In the genomic region with DNA sequence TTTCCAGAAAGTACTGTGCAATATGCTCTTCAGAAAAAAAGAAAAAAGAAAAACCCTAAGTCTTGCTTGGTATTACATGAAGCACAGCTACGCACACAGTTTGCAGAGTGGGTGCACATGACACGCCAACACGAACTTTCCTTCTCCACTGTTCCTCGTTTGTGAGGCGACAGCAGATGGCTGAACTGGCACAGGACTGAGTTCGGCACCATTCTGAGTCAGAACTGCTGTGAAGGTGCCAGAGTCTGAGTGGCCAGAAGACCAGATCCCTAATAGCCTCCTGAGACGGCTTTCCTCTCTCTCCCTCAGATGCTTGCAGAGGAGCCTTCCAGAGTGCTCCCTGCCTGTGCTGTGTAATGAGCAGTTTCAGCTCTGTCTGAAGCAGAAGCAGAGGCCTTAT, we compare ENCODE assay signal across 12 mouse cellular contexts.
DNase-seq lines count a peak whose midpoint lies in the region; ATAC-seq and TF ChIP-seq lines count a peak whose summit lies in the region.
"Had no signal": no experiment of that assay in that cellular context is flagged by ENCODE, and none has a peak within 500 bp of the region (broad histone marks: within the 10 kb centered on the region; RNA-seq: fewer than 3 reads in every experiment).

No protein-coding gene starts in this region.

- no peak for TF ChIP-seq CTCF in heart, adult 2 months (IDR thresholded peaks at IDR 0.05)

- no peak overlapping the region for H3K4me2 ChIP-seq in heart, embryonic 11.5 days
- no peak overlapping the region for H3K4me2 ChIP-seq in intestine, embryonic 16.5 days (ENCODE audit: low read depth, low read length)
- H3K4me2 ChIP-seq: liver, embryonic 15.5 days had no signal

- peaks cover 1% of the 10 kb centered on the region for H3K4me1 ChIP-seq in heart, adult 2 months (ENCODE audit: control insufficient read depth, insufficient read depth, low read length)
- no peaks in the 10 kb centered on the region for H3K4me1 ChIP-seq in heart, embryonic 11.5 days (ENCODE audit: control insufficient read depth, insufficient read depth, low read length)
- H3K4me1 ChIP-seq in intestine, embryonic 16.5 days (ENCODE audit: control insufficient read depth, insufficient read depth, low read length) = no peaks in the 10 kb centered on the region
- H3K4me1 ChIP-seq: liver, embryonic 15.5 days had no signal

- TF ChIP-seq POLR2A in heart, adult 2 months (IDR thresholded peaks at IDR 0.05; ENCODE audit: insufficient read depth, low read depth, low read length) = no peak

- H3K27me3 ChIP-seq in heart, adult 2 months (ENCODE audit: control insufficient read depth, insufficient read depth, low read length) = no peaks in the 10 kb centered on the region
- no peaks in the 10 kb centered on the region for H3K27me3 ChIP-seq in heart, embryonic 11.5 days (ENCODE audit: control insufficient read depth, insufficient read depth, low read length)
- H3K27me3 ChIP-seq in intestine, embryonic 16.5 days (replicated peaks; ENCODE audit: control insufficient read depth, insufficient read depth, low read length) = no peaks in the 10 kb centered on the region
- H3K27me3 ChIP-seq: CH12.LX; liver, embryonic 15.5 days had no signal

- intact Hi-C loops in heart, adult 2 months (cut with DNase I) = no loop called here

- no peak for TF ChIP-seq EP300 in heart, adult 2 months (IDR thresholded peaks at IDR 0.05; ENCODE audit: insufficient read depth, low read depth, low read length)

- H3K79me2 ChIP-seq in heart, adult 2 months (replicated peaks; ENCODE audit: control insufficient read depth, insufficient read depth, low read length) = no peaks in the 10 kb centered on the region

- no peak overlapping the region for H3K27ac ChIP-seq in heart, adult 2 months
- H3K27ac ChIP-seq in heart, embryonic 11.5 days (ENCODE audit: low read depth, low read length) = no peak overlapping the region
- no peak overlapping the region for H3K27ac ChIP-seq in intestine, embryonic 16.5 days (ENCODE audit: low read length)
- H3K27ac ChIP-seq: liver, embryonic 15.5 days had no signal

- H3K9me3 ChIP-seq in heart, embryonic 11.5 days (replicated peaks; ENCODE audit: control insufficient read depth, low read length) = no peaks in the 10 kb centered on the region
- no peaks in the 10 kb centered on the region for H3K9me3 ChIP-seq in intestine, embryonic 16.5 days (ENCODE audit: control insufficient read depth, low read length)
- H3K9me3 ChIP-seq: liver, embryonic 15.5 days had no signal

- no peak overlapping the region for H3K4me3 ChIP-seq in heart, adult 2 months
- H3K4me3 ChIP-seq in heart, embryonic 11.5 days (ENCODE audit: low read depth, low read length) = no peak overlapping the region
- H3K4me3 ChIP-seq in intestine, embryonic 16.5 days (ENCODE audit: low read length) = no peak overlapping the region
- H3K4me3 ChIP-seq: liver, embryonic 15.5 days had no signal

- ATAC-seq in heart, embryonic 11.5 days (replicated peaks; ENCODE audit: insufficient number of reproducible peaks, low FRiP score, low TSS enrichment) = no peak
- ATAC-seq in frontal cortex, adult (ENCODE audit: low TSS enrichment) = peak; percentile 95
- ATAC-seq in intestine, embryonic 16.5 days = no peak

- H3K36me3 ChIP-seq in heart, adult 2 months (ENCODE audit: control insufficient read depth, insufficient read depth, low read length) = no peaks in the 10 kb centered on the region
- H3K36me3 ChIP-seq in heart, embryonic 11.5 days (ENCODE audit: control insufficient read depth, insufficient read depth, low read length) = no peaks in the 10 kb centered on the region
- H3K36me3 ChIP-seq in intestine, embryonic 16.5 days (ENCODE audit: control insufficient read depth, insufficient read depth, low read length) = no peaks in the 10 kb centered on the region
- H3K36me3 ChIP-seq: liver, embryonic 15.5 days had no signal

- peak; percentile 17 to 24 for DNase-seq in heart, adult 2 months
- DNase-seq in layer of hippocampus, postnatal 10 days (ENCODE audit: low spot score in 2 of 2) = peak; percentile 51 to 66
- DNase-seq in right cerebral cortex, postnatal 25 days = peak; percentile 85
- DNase-seq in thymus, adult 18-20 months = no peak
- DNase-seq in B cell, adult 2 months = no peak
- DNase-seq: adrenal gland, postnatal 10 days; thymus, postnatal 36 days had no signal

- WGBS in heart, adult 2 months = 56% methylated on average over 7 of the region's 7 CpGs
- 70% methylated on average over 7 of the region's 7 CpGs for WGBS in heart, embryonic 11.5 days (ENCODE audit: insufficient replicate concordance)
- WGBS in intestine, embryonic 16.5 days = 74% methylated on average over 7 of the region's 7 CpGs

- no peak overlapping the region for H3K9ac ChIP-seq in heart, adult 2 months (ENCODE audit: low read depth, low read length)
- no peak overlapping the region for H3K9ac ChIP-seq in heart, embryonic 11.5 days (ENCODE audit: low read depth, low read length)
- no peak overlapping the region for H3K9ac ChIP-seq in intestine, embryonic 16.5 days (ENCODE audit: low read depth, low read length)
- H3K9ac ChIP-seq: liver, embryonic 15.5 days had no signal

Comparison
In these comparisons a context has a peak if more than half of its experiments do, and no peak if none do; other contexts are left out.
1. DNase-seq: peak in heart, adult 2 months (2 of 2), layer of hippocampus, postnatal 10 days (2 of 2) and right cerebral cortex, postnatal 25 days (single experiment); none in thymus, adult 18-20 months (0 of 2) and B cell, adult 2 months (0 of 2).